Mouse (Mus musculus) spleen, adult 2 months (tissue): ENCODE data around the gene Synrg. TPM values are rescaled to one million over a fixed set of nuclear protein-coding genes. Genes with fewer than 3 reads are reported as not detected.

Experiments used
- DNase-seq, 2 experiments: peaks; one replicate each; pipeline versions ENCODE4 v3.0.0 to v3.0.0-alpha.2; 2012 to 2021; ENCODE audit warnings: low spot score in 2 of 2, low read depth in 1 of 2
- H3K27ac ChIP-seq: fragments of 200-500 bp; 2 replicates; pipeline ENCODE4 v1.5.1; 2012; ENCODE audit warnings: low read length, inconsistent platforms; ENCODE audit not compliant: insufficient read depth
- H3K27me3 ChIP-seq: fragments of 200-500 bp; 2 replicates; pipeline ENCODE4 v1.6.1; 2012; ENCODE audit warnings: mild to moderate bottlenecking, moderate library complexity, low read length, inconsistent platforms; ENCODE audit not compliant: control insufficient read depth, insufficient read depth
- H3K36me3 ChIP-seq: fragments of 200-500 bp; 2 replicates; pipeline ENCODE4 v1.6.1; 2012; ENCODE audit warnings: mild to moderate bottlenecking, low read length, inconsistent platforms; ENCODE audit not compliant: control insufficient read depth, insufficient read depth
- H3K4me1 ChIP-seq: fragments of 200-500 bp; 2 replicates; pipeline ENCODE4 v1.6.1; 2011; ENCODE audit warnings: inconsistent platforms; ENCODE audit not compliant: control insufficient read depth, insufficient read depth, insufficient read length
- H3K4me3 ChIP-seq: fragments of 200-500 bp; 2 replicates; pipeline ENCODE4 v1.5.1; 2011; ENCODE audit warnings: mild to moderate bottlenecking, inconsistent platforms; ENCODE audit not compliant: insufficient read depth, insufficient read length; ENCODE audit errors: extremely low read depth
- CTCF ChIP-seq: fragments of 200-500 bp; IDR thresholded peaks from 2 replicates; pipeline ENCODE4 v1.5.1; 2011; ENCODE audit warnings: mild to moderate bottlenecking, inconsistent platforms; ENCODE audit not compliant: insufficient read depth, insufficient read length, insufficient replicate concordance; ENCODE audit errors: extremely low read depth
- POLR2A ChIP-seq: fragments of 200-500 bp; IDR thresholded peaks from 2 replicates; pipeline ENCODE4 v1.6.1; 2011; ENCODE audit warnings: low read depth, low read length, inconsistent platforms
- WGBS: fragments of 180-500 bp; shearing (Covaris S2); methylation state at CpG from one replicate; pipeline ENCODE4 v1.1.7; 2018; 5-methylcytosine and 5-hydroxymethylcytosine counted together
- polyA plus RNA-seq: library from polyadenylated mRNA; depleted of rRNA; stranded (reverse); fragments of >200 nt; gene quantifications from 2 replicates; pipeline ENCODE4 v1.2.3, GENCODE M21; 2012

The Synrg gene
- polyA plus RNA-seq, 1 experiment, result 19.4 TPM

DNA sequence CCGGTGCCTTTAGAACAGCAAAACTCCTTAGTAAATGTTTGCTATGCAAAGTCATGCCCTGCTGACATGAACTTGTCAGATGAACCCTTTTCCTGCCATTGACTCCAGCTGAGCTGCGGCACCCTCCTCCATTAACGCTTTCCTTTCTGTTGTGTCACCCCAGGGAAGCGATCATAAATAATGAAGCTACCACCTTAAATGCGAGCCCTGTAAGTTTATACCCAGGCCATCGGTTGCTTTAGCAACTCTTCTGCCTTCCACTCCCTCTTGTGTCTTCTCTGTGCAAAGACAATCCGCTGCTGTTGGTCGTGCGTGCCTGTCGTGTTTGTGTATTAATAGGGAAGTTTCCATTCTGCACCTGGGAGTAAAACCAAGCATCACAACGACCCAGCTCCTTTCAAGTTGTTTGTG, 101.8 kb downstream of the Synrg start:
- WGBS, result 4% methylated on average over 11 of the region's 11 CpGs
- Histone ChIP-seq H3K27me3 (peaks cover 17% of the 10 kb centered on the region), H3K27ac (no peak overlapping the region), H3K4me3 (no peak overlapping the region), H3K4me1 (peaks cover 8% of the 10 kb centered on the region), H3K36me3 (no peaks in the 10 kb centered on the region)
- DNase-seq, result no peak
- no peak for TF ChIP-seq POLR2A
- no peak for TF ChIP-seq CTCF

DNA sequence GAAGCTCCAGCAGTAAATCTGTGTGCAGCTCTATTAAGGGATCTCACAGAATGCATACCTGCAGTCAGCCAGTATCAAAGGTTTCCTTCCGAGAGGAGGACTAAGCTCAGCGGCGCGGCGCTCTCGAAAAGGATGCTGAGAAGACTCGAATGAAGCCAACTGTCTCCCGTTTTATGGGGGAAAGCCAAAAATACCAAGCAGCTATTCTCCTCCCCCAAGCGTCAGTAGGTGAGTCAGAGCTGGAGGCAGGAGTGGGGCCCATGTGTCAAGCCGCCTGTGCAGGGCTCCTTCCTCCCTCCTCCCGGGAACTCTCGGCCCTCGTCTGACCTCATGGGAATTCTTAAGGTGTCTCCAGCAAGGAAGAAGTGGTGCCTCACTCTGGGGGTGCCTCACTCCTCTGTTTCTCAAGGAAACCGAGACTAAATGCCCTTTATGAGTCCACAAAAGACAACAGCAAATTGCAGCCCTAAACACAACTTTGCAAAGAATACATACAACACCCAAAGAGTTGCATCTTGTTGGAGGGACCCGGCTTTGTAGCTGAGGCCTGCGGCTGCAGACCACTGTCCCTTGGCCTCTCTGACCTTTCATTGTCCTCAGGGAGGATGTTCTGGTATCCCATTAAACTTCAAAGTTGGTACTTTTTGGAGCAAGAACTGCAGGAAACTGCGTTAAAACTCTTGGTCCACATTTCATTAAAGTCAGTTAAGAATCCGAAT, 102.9 kb downstream of the Synrg start:
- DNase-seq, result no peak
- H3K4me3 ChIP-seq, result no peak overlapping the region; the same call in 1 of the 2 replicates
- TF ChIP-seq CTCF, result no peak
- no peak for TF ChIP-seq POLR2A

DNA sequence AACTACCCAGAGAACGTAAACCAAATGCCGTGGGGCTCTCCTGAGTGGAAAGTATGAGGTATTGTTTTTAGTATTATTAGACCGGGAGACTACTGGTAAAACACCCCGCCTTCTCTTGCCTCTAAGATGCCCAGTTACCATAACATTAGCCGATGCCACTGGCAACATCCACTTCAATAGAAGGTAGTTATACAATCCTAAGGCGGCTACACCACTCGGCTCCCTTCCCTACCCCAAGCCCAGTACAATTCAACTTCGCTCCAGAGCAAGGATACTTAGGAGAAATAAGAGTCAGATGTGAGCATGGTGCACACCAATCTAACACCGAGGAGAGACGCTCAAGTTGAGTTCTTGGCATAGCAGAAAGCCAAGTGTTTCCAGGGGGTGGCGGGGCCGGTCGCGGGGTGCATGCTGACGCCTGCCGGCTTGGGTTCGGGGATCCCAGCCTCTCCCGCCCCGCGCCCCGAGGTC, 103.5 kb downstream of the Synrg start:
- TF ChIP-seq POLR2A (no peak), CTCF (no peak)
- no peak overlapping the region for H3K27ac ChIP-seq
- peaks cover 17% of the 10 kb centered on the region for H3K27me3 ChIP-seq
- peaks cover 8% of the 10 kb centered on the region for H3K4me1 ChIP-seq
- H3K36me3 ChIP-seq, result no peaks in the 10 kb centered on the region
- WGBS, result 6% methylated on average over 21 of the region's 21 CpGs
- no peak for DNase-seq
- peak overlapping the region; percentile 66 for H3K4me3 ChIP-seq

More for the DNA sequence above, 102.9 kb downstream of the Synrg start:
- no peaks in the 10 kb centered on the region for H3K36me3 ChIP-seq
- H3K4me1 ChIP-seq, result peaks cover 8% of the 10 kb centered on the region
- peaks cover 17% of the 10 kb centered on the region for H3K27me3 ChIP-seq
- 12% methylated on average over 18 of the region's 18 CpGs for WGBS
- H3K27ac ChIP-seq, result no peak overlapping the region

DNA sequence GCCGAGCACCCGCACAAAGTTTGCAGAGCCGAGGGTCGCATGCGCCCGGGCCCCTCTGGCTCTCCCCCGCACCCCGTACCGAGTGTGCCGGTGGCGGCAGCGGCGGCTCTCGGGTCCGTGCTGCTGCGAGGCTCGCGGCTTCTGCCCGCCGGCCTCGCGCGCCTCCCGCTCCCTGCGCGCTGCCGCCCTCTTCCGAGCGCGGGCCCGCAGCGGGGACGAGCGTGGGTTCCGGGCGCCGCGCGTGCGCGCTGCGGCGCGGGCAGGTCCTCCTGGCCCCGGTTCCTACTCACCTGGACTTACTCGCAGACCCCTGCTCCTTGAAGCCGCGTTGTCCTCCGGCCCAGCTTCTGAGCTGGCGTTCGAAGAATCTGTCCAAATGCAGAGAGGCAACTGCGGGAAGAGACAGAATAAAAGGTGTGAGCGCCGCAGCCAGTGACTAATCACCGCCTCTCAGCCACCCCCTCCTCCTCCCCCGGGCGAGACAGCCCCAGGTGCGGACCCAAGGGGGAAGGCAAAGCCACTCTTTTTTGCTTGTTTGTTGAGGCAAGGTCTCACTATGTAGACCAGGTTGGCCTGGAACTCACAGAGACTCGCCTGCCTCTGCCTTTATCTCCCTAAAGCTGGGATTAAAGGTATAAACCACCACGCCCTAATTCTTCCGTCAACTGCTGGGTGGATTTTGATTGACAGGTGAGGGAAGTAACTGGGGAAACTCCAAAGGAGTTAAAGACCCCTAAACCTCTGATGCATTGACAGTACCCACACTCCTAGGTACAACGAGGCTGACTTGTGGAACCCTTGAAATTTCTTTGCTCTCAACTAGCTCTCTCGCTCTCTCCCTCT, 104.2 kb downstream of the Synrg start:
- Histone ChIP-seq H3K36me3 (no peaks in the 10 kb centered on the region), H3K27me3 (peaks cover 17% of the 10 kb centered on the region), H3K4me1 (peaks cover 8% of the 10 kb centered on the region), H3K4me3 (peak overlapping the region; percentile 66), H3K27ac (no peak overlapping the region)
- TF ChIP-seq CTCF (no peak), POLR2A (no peak)
- DNase-seq, result peak; percentile 14 to 33
- 3% methylated on average over 62 of the region's 63 CpGs for WGBS

DNA sequence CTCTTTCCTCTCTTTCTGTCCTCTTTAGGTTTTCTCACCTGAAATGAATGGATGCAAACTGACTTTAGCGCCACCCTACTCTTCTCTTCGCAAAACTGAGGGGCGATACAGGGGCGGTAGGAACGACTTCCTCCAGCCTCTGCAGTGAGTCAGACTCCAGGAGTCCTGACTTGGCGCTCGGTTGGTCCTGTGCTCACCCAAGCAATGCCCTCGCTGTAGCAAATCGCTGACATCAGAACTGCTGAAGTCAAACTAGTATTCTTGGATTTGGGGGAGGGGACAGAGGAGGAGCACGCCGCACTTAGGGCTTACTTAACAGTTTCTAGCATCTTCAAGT, 104.8 kb downstream of the Synrg start, which contains the start of gene Dusp14:
Gene Dusp14 (minus strand): TSS at position 228 of the 337 bp plus-strand sequence.
- Histone ChIP-seq H3K36me3 (no peaks in the 10 kb centered on the region), H3K4me1 (peaks cover 8% of the 10 kb centered on the region), H3K4me3 (peak within 1 kb of the TSS; percentile 66), H3K27ac (no peak within 1 kb of the TSS), H3K27me3 (peaks cover 17% of the 10 kb centered on the region)
- TF ChIP-seq POLR2A, result no peak
- TF ChIP-seq CTCF, result no peak
- no peak for DNase-seq
- WGBS, result 8% methylated on average over 11 of the region's 11 CpGs

DNA sequence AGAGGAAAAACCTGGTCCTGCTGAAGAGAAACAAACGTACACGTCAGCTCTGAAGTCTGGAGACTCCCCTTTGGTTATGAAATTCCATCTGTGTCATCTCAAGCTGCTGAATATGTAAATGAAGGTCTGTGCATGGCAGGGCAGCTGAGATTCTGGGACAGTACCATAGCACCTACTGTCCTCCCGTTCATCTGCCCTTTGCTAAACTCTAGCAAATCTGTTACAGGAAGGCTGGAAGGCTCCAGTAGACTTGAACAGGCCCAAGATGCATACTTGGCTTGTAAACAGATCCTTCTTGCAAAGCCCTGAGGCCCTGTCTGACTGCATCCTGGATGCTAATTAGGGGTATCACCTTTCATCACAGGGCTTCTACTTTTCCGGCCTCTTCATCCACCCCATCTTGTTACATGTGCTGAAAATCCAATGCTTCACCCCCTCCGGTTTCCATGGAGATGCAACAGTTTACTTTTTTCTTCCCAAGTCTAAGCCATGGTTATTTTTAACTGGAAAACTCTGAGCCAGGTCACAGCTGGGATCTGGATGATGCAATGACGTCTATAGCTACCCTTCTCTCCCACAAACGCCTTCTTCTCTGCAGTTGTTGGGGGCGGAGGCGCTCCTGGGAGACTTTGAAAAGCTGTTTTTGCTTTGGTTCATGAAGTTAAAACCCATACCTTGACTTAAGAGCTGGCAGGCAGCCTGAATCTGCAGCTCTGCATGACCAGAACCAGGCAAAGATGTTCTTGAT, 108.8 kb downstream of the Synrg start:
- H3K27me3 ChIP-seq, result peaks cover 7% of the 10 kb centered on the region
- H3K4me3 ChIP-seq, result no peak overlapping the region
- no peaks in the 10 kb centered on the region for H3K36me3 ChIP-seq
- TF ChIP-seq CTCF (no peak), POLR2A (no peak)
- peaks cover 4% of the 10 kb centered on the region; the same call in 1 of the 2 replicates for H3K4me1 ChIP-seq
- 67% methylated on average over 9 of the region's 9 CpGs for WGBS
- no peak for DNase-seq
- no peak overlapping the region for H3K27ac ChIP-seq
